Mouse (Mus musculus) cerebellum, adult 9-11 months (tissue): ENCODE measurements around the gene Troap.

Experiments used
- DNase-seq: peaks from one replicate; pipeline ENCODE4 v3.0.0; 2022

Troap gene

GRCm38 (mm10) chr15:99087253-99088075, 13.1 kb downstream of the Troap start, which contains the start of gene C1ql4:
Gene C1ql4, minus strand, starts transcription at chr15:99087817.
- DNase-seq, result no peak

GRCm38 (mm10) chr15:99088292-99088691, 13.9 kb downstream of the Troap start:
- DNase-seq, result peak; percentile 59

GRCm38 (mm10) chr15:99089069-99089468, 14.7 kb downstream of the Troap start:
- DNase-seq, result no peak

GRCm38 (mm10) chr15:99092870-99093269, 18.5 kb downstream of the Troap start, which contains the start of gene Dnajc22:
Gene Dnajc22, plus strand, starts transcription at chr15:99093170.
- no peak for DNase-seq

- peak; percentile 56 for DNase-seq
Observed at GRCm38 (mm10) chr15:99093291-99094258, 19.2 kb downstream of the Troap start.

GRCm38 (mm10) chr15:99094631-99095270, 20.4 kb downstream of the Troap start:
- no peak for DNase-seq

GRCm38 (mm10) chr15:99095356-99095755, 21.0 kb downstream of the Troap start:
- DNase-seq, result no peak

GRCm38 (mm10) chr15:99096061-99096793, 21.9 kb downstream of the Troap start:
- no peak for DNase-seq

GRCm38 (mm10) chr15:99096831-99097500, 22.6 kb downstream of the Troap start:
- no peak for DNase-seq

GRCm38 (mm10) chr15:99097840-99098492, 23.6 kb downstream of the Troap start:
- DNase-seq, result no peak

GRCm38 (mm10) chr15:99098493-99098861, 24.1 kb downstream of the Troap start:
- no peak for DNase-seq

GRCm38 (mm10) chr15:99099139-99099556, 24.8 kb downstream of the Troap start:
- DNase-seq, result no peak

GRCm38 (mm10) chr15:99099984-99100383, 25.6 kb downstream of the Troap start:
- DNase-seq, result no peak

- DNase-seq, result no peak
Observed at GRCm38 (mm10) chr15:99105238-99105637, 30.9 kb downstream of the Troap start.

GRCm38 (mm10) chr15:99107866-99108265, 33.5 kb downstream of the Troap start:
- no peak for DNase-seq

- no peak for DNase-seq
Observed at GRCm38 (mm10) chr15:99111139-99111538, 36.8 kb downstream of the Troap start.

- no peak for DNase-seq
Observed at GRCm38 (mm10) chr15:99111809-99112208, 37.4 kb downstream of the Troap start.

GRCm38 (mm10) chr15:99112843-99113395, 38.5 kb downstream of the Troap start:
- DNase-seq, result no peak

GRCm38 (mm10) chr15:99113396-99113975, 39.1 kb downstream of the Troap start:
- no peak for DNase-seq

- DNase-seq, result no peak
Observed at GRCm38 (mm10) chr15:99114312-99115064, 40.1 kb downstream of the Troap start.
